Mouse (Mus musculus) kidney, adult 9 months (tissue): ENCODE results near the gene Mob3b.
A peak's percentile ranks its signal among the peaks of the same experiment; 100 is the strongest.

Source experiments
- DNase-seq: peaks from one replicate; pipeline ENCODE4 v3.0.0; 2022

Mob3b gene

GRCm38 (mm10) chr4:35113516-35114248, 43.6 kb downstream of the Mob3b start:
- peak; percentile 56 for DNase-seq

GRCm38 (mm10) chr4:35112452-35112851, 44.8 kb downstream of the Mob3b start:
- DNase-seq: no peak

GRCm38 (mm10) chr4:35105115-35105773, 52.0 kb downstream of the Mob3b start:
- DNase-seq: no peak

GRCm38 (mm10) chr4:35101201-35101600, 56.1 kb downstream of the Mob3b start:
- no peak for DNase-seq

GRCm38 (mm10) chr4:35099865-35100780, 57.2 kb downstream of the Mob3b start:
- peak; percentile 82 for DNase-seq

- DNase-seq: no peak
Observed at GRCm38 (mm10) chr4:35099210-35099864, 57.9 kb downstream of the Mob3b start.

- no peak for DNase-seq
Observed at GRCm38 (mm10) chr4:35098552-35098951, 58.7 kb downstream of the Mob3b start.

GRCm38 (mm10) chr4:35096226-35097175, 60.8 kb downstream of the Mob3b start:
- DNase-seq: peak; percentile 53

- peak; percentile 62 for DNase-seq
Observed at GRCm38 (mm10) chr4:35092457-35092856, 64.8 kb downstream of the Mob3b start.

- peak; percentile 69 for DNase-seq
Observed at GRCm38 (mm10) chr4:35091157-35091784, 66.0 kb downstream of the Mob3b start.

- no peak for DNase-seq
Observed at GRCm38 (mm10) chr4:35089321-35090316, 67.7 kb downstream of the Mob3b start.

GRCm38 (mm10) chr4:35086067-35086700, 71.1 kb downstream of the Mob3b start:
- DNase-seq: peak; percentile 54

- DNase-seq: peak; percentile 51
Observed at GRCm38 (mm10) chr4:35084060-35084459, 73.2 kb downstream of the Mob3b start.

GRCm38 (mm10) chr4:35082476-35083114, 74.7 kb downstream of the Mob3b start:
- peak; percentile 49 for DNase-seq

GRCm38 (mm10) chr4:35080285-35080684, 77.0 kb downstream of the Mob3b start:
- DNase-seq: no peak

- no peak for DNase-seq
Observed at GRCm38 (mm10) chr4:35068739-35069138, 88.5 kb downstream of the Mob3b start.

- peak; percentile 83 for DNase-seq
Observed at GRCm38 (mm10) chr4:35066163-35066562, 91.1 kb downstream of the Mob3b start.

- DNase-seq: peak; percentile 55
Observed at GRCm38 (mm10) chr4:35065075-35065838, 92.0 kb downstream of the Mob3b start.
